Mouse (Mus musculus): ENCODE results near the gene Stub1.

- TF ChIP-seq CTCF (IDR thresholded peaks at IDR 0.05; ENCODE audit: control insufficient read depth, insufficient read depth, insufficient read length) (no peak), CEBPB (IDR thresholded peaks at IDR 0.05; ENCODE audit: low read depth) (no peak), MAX (IDR thresholded peaks at IDR 0.05) (no peak), MYOG (IDR thresholded peaks at IDR 0.05; ENCODE audit: control insufficient read depth, extremely low read depth, insufficient read length) (no peak)
These were observed 30.5 kb upstream of the Stub1 start for GRCm38 (mm10) chr17:25863681-25864080.
